Mouse (Mus musculus) myocyte (in vitro differentiated cells): ENCODE measurements around the gene Atp5j2. TPM values are rescaled to one million over a fixed set of nuclear protein-coding genes. Genes with fewer than 3 reads are reported as not detected.
A peak's percentile ranks its signal among the peaks of the same experiment; 100 is the strongest.

ENCODE experiments used
- H3K27me3 ChIP-seq: one replicate; pipeline ENCODE4 v1.6.1; 2011; ENCODE audit not compliant: control insufficient read depth, insufficient read depth, insufficient read length
- H3K36me3 ChIP-seq: one replicate; pipeline ENCODE4 v1.6.1; 2011; ENCODE audit not compliant: control insufficient read depth, insufficient read depth
- H3K4me2 ChIP-seq: one replicate; pipeline ENCODE4 v1.6.1; 2011; ENCODE audit warnings: low read depth, control low read depth
- H3K4me3 ChIP-seq: one replicate; pipeline ENCODE4 v1.5.1; 2011; ENCODE audit warnings: mild to moderate bottlenecking, control low read depth, moderate library complexity
- H3K79me2 ChIP-seq: one replicate; pipeline ENCODE4 v1.6.1; 2011; ENCODE audit not compliant: control insufficient read depth, insufficient read depth
- H3ac ChIP-seq: one replicate; pipeline ENCODE4 v1.6.1; 2011; ENCODE audit not compliant: control insufficient read depth, insufficient read length
- CEBPB ChIP-seq: IDR thresholded peaks from 2 replicates; pipeline ENCODE4 v1.6.1; 2011; ENCODE audit warnings: mild to moderate bottlenecking, moderate library complexity; ENCODE audit not compliant: poor library complexity, insufficient read depth, severe bottlenecking
- E2F4 ChIP-seq: IDR thresholded peaks from one replicate; pipeline ENCODE4 v1.6.1; 2011; ENCODE audit warnings: mild to moderate bottlenecking, control low read depth, moderate library complexity; ENCODE audit not compliant: insufficient read depth
- MAX ChIP-seq: IDR thresholded peaks from one replicate; pipeline ENCODE4 v1.6.1; 2011; ENCODE audit warnings: low read depth, mild to moderate bottlenecking, control low read depth
- MYOD1 ChIP-seq, 3 experiments: IDR thresholded peaks; one replicate each; pipeline ENCODE4 v1.6.1; 2011; ENCODE audit warnings: control low read depth in 2 of 3, low read depth in 2 of 3, mild to moderate bottlenecking in 2 of 3, moderate library complexity in 1 of 3; ENCODE audit not compliant: insufficient read length in 2 of 3, control insufficient read depth in 1 of 3
- MYOG ChIP-seq, 3 experiments: IDR thresholded peaks; one replicate each; pipeline ENCODE4 v1.6.1; 2011; ENCODE audit warnings: control low read depth in 2 of 3, low read depth in 2 of 3, mild to moderate bottlenecking in 2 of 3; ENCODE audit not compliant: insufficient read length in 2 of 3, control insufficient read depth in 1 of 3, insufficient read depth in 1 of 3
- POLR2A ChIP-seq: IDR thresholded peaks from one replicate; pipeline ENCODE4 v1.6.1; 2011; ENCODE audit warnings: low read depth, mild to moderate bottlenecking, control low read depth, moderate library complexity; ENCODE audit not compliant: insufficient read length
- POLR2AphosphoS2 ChIP-seq: IDR thresholded peaks from one replicate; pipeline ENCODE4 v1.6.1; 2011; ENCODE audit warnings: low read depth, control low read depth; ENCODE audit not compliant: insufficient read length
- REST ChIP-seq: IDR thresholded peaks from one replicate; pipeline ENCODE4 v1.6.1; 2011; ENCODE audit warnings: mild to moderate bottlenecking, control low read depth, moderate library complexity; ENCODE audit not compliant: insufficient read depth, insufficient read length
- SRF ChIP-seq: IDR thresholded peaks from one replicate; pipeline ENCODE4 v1.6.1; 2011; ENCODE audit warnings: low read depth; ENCODE audit not compliant: control insufficient read depth, insufficient read length
- TCF12 ChIP-seq: IDR thresholded peaks from one replicate; pipeline ENCODE4 v1.6.1; 2011; ENCODE audit warnings: mild to moderate bottlenecking, control low read depth; ENCODE audit not compliant: poor library complexity, insufficient read depth, severe bottlenecking
- TCF3 ChIP-seq: IDR thresholded peaks from one replicate; pipeline ENCODE4 v1.6.1; 2011; ENCODE audit warnings: low read depth, control low read depth; ENCODE audit not compliant: insufficient read length
- USF1 ChIP-seq: IDR thresholded peaks from one replicate; pipeline ENCODE4 v1.6.1; 2011; ENCODE audit warnings: low read depth, mild to moderate bottlenecking, control low read depth, moderate library complexity
- polyA plus RNA-seq: library from polyadenylated mRNA; unstranded; fragments of >200 nt; fragmentation: generic; extraction: Trizol; gene quantifications from one replicate; pipeline ENCODE4 v1.2.1, GENCODE M21; 2012; ENCODE audit warnings: missing spikeins

Atp5j2 gene
- polyA plus RNA-seq, 1 experiment: 683 TPM

DNA sequence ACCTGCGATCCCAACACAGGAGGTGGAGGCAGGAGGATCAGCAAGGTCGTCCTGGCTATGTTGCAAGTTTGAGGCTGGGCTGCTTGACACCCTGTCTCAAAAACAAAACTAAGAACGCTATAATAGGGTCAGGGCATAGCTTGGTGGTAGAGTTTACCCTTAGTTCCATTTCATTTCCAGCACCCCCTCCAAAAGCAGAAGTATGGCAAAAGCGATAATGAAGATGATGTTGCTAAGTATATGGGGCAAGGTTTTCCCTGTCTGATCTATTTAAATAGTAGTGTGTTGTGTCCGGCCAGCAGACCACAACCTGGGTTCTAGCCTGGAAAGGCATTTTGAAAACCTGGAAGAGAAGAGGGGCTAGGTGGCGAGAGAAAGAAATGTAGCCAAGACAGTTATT, 16.1 kb upstream of the Atp5j2 start:
- Histone ChIP-seq H3K4me2 (no peak overlapping the region), H3K27me3 (no peaks in the 10 kb centered on the region), H3K4me3 (no peak overlapping the region), H3K36me3 (peaks cover 4% of the 10 kb centered on the region), H3K79me2 (peaks cover 6% of the 10 kb centered on the region), H3ac (no peak overlapping the region)
- TF ChIP-seq POLR2A: no peak

GRCm38 (mm10) chr5:145207385-145207784, 15.5 kb upstream of the Atp5j2 start:
- Histone ChIP-seq H3K79me2 (peaks cover 6% of the 10 kb centered on the region), H3K36me3 (peaks cover 4% of the 10 kb centered on the region), H3K27me3 (no peaks in the 10 kb centered on the region), H3ac (no peak overlapping the region), H3K4me3 (no peak overlapping the region), H3K4me2 (no peak overlapping the region)
- TF ChIP-seq POLR2AphosphoS2 (no peak), MYOG (IDR thresholded peaks at IDR 0.05; ENCODE audit: control insufficient read depth in 1 of 3, insufficient read depth in 1 of 3, insufficient read length in 2 of 3, low read depth in 2 of 3) (no peak), TCF12 (no peak), MYOD1 (IDR thresholded peaks at IDR 0.05; ENCODE audit: control insufficient read depth in 1 of 3, insufficient read length in 2 of 3, low read depth in 2 of 3) (no peak), CEBPB (no peak), MAX (no peak)

- H3K79me2 ChIP-seq: peaks cover 6% of the 10 kb centered on the region
- peak overlapping the region; percentile 34 for H3ac ChIP-seq
- peak overlapping the region; percentile 91 for H3K4me2 ChIP-seq
- peaks cover 4% of the 10 kb centered on the region for H3K36me3 ChIP-seq
- TF ChIP-seq E2F4 (no peak), CEBPB (no peak), USF1 (no peak), TCF3 (no peak), POLR2AphosphoS2 (no peak), MYOG (IDR thresholded peaks at IDR 0.05; ENCODE audit: control insufficient read depth in 1 of 3, insufficient read depth in 1 of 3, insufficient read length in 2 of 3, low read depth in 2 of 3) (no peak), POLR2A (no peak), REST (no peak), SRF (no peak), MAX (no peak), TCF12 (no peak), MYOD1 (IDR thresholded peaks at IDR 0.05; ENCODE audit: control insufficient read depth in 1 of 3, insufficient read length in 2 of 3, low read depth in 2 of 3) (no peak)
- peak overlapping the region; percentile 44 for H3K4me3 ChIP-seq
- no peaks in the 10 kb centered on the region for H3K27me3 ChIP-seq
These were observed 13.2 kb upstream of the Atp5j2 start for GRCm38 (mm10) chr5:145205041-145205440.

GRCm38 (mm10) chr5:145203936-145204691, 12.3 kb upstream of the Atp5j2 start, which contains the start of gene Zkscan5:
Zkscan5 (plus strand) TSS chr5:145204562.
- Histone ChIP-seq H3K4me2 (peak within 1 kb of the TSS; percentile 91), H3K79me2 (peaks cover 6% of the 10 kb centered on the region), H3ac (peak within 1 kb of the TSS; percentile 34), H3K36me3 (no peaks in the 10 kb centered on the region), H3K27me3 (no peaks in the 10 kb centered on the region), H3K4me3 (peak within 1 kb of the TSS; percentile 44)
- no peak for TF ChIP-seq MYOD1 (IDR thresholded peaks at IDR 0.05; ENCODE audit: control insufficient read depth in 1 of 3, insufficient read length in 2 of 3, low read depth in 2 of 3)
- TF ChIP-seq SRF: peak; percentile 40
- no peak for TF ChIP-seq USF1
- no peak for TF ChIP-seq MYOG (IDR thresholded peaks at IDR 0.05; ENCODE audit: control insufficient read depth in 1 of 3, insufficient read depth in 1 of 3, insufficient read length in 2 of 3, low read depth in 2 of 3)
- TF ChIP-seq E2F4: no peak
- peak; percentile 41 for TF ChIP-seq POLR2A
- no peak for TF ChIP-seq TCF12
- TF ChIP-seq POLR2AphosphoS2: peak; percentile 60

DNA sequence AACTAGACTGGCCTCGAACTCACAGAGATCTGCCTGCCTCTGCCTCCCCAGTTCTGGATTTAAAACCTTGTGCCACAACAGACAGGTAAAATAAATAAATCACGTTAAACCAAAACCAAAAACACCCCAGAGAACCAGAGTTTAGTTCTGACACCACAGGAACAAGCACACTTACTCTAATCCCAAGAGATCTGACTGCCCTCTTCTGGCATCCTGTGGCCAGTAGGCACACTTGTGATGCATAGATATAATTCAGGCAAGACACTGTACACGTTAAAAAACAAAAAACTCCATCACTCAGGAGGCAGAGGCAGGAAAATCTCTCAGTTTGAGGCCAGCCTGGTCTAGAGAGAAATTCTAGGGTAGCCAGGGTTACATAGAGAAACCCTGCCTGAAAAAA, 10.6 kb upstream of the Atp5j2 start:
- H3ac ChIP-seq: no peak overlapping the region
- H3K79me2 ChIP-seq: peaks cover 6% of the 10 kb centered on the region
- H3K36me3 ChIP-seq: no peaks in the 10 kb centered on the region
- no peak overlapping the region for H3K4me3 ChIP-seq
- no peaks in the 10 kb centered on the region for H3K27me3 ChIP-seq
- no peak for TF ChIP-seq POLR2AphosphoS2
- no peak for TF ChIP-seq USF1
- TF ChIP-seq REST: no peak
- TF ChIP-seq POLR2A: no peak
- no peak for TF ChIP-seq MYOG (IDR thresholded peaks at IDR 0.05; ENCODE audit: control insufficient read depth in 1 of 3, insufficient read depth in 1 of 3, insufficient read length in 2 of 3, low read depth in 2 of 3)
- no peak for TF ChIP-seq TCF3
- TF ChIP-seq CEBPB: no peak
- no peak for TF ChIP-seq SRF
- TF ChIP-seq MYOD1 (IDR thresholded peaks at IDR 0.05; ENCODE audit: control insufficient read depth in 1 of 3, insufficient read length in 2 of 3, low read depth in 2 of 3): no peak
- no peak for TF ChIP-seq TCF12
- no peak for TF ChIP-seq E2F4
- no peak for TF ChIP-seq MAX
- no peak overlapping the region for H3K4me2 ChIP-seq
